Mouse (Mus musculus) embryonic facial prominence, embryonic 12.5 days (tissue): Measurements from ENCODE around the gene Clmn. TPM values are rescaled to one million over a fixed set of nuclear protein-coding genes. Genes with fewer than 3 reads are reported as not detected.

Source experiments
- ATAC-seq: fragments of 200-750 bp; cut with Nextera tagmentation; 2 replicates; pipeline ENCODE4 v1.8.0; 2017; ENCODE audit not compliant: insufficient number of reproducible peaks, insufficient read depth, low FRiP score, low TSS enrichment
- H3K27ac ChIP-seq: fragments of 300-500 bp; sonication (generic); 2 replicates; pipeline ENCODE4 v1.5.1; 2016; ENCODE audit warnings: mild to moderate bottlenecking
- H3K27me3 ChIP-seq: fragments of 300-500 bp; sonication (generic); 2 replicates; pipeline ENCODE4 v1.6.1; 2016; ENCODE audit warnings: mild to moderate bottlenecking, moderate library complexity
- H3K36me3 ChIP-seq: fragments of 300-500 bp; sonication (generic); 2 replicates; pipeline ENCODE4 v1.6.1; 2016; ENCODE audit warnings: mild to moderate bottlenecking
- H3K4me1 ChIP-seq: fragments of 300-500 bp; sonication (generic); 2 replicates; pipeline ENCODE4 v1.6.1; 2016
- H3K4me2 ChIP-seq: fragments of 300-500 bp; sonication (generic); replicated peaks from 2 replicates; pipeline ENCODE4 v1.6.1; 2016; ENCODE audit warnings: mild to moderate bottlenecking, moderate library complexity
- H3K4me3 ChIP-seq: fragments of 300-500 bp; sonication (generic); 2 replicates; pipeline ENCODE4 v1.5.1; 2016; ENCODE audit warnings: mild to moderate bottlenecking
- H3K9ac ChIP-seq: fragments of 300-500 bp; sonication (generic); 2 replicates; pipeline ENCODE4 v1.6.1; 2016; ENCODE audit warnings: mild to moderate bottlenecking, moderate library complexity
- H3K9me3 ChIP-seq: fragments of 300-500 bp; sonication (generic); 2 replicates; pipeline ENCODE4 v1.6.1; 2016; ENCODE audit warnings: mild to moderate bottlenecking, moderate library complexity
- WGBS: fragments of 180-500 bp; shearing (Covaris S2); methylation state at CpG from one replicate; pipeline ENCODE4 v1.1.7; 2016; 5-methylcytosine and 5-hydroxymethylcytosine counted together
- polyA plus RNA-seq: library from polyadenylated mRNA; unstranded; fragments of >200 nt; fragmentation: Nextera tagmentation; extraction: Ambion mirVana; gene quantifications from 2 replicates; pipeline ENCODE4 v1.2.1, GENCODE M21; 2016

Clmn gene
- polyA plus RNA-seq, 1 experiment from 2014 or later = 4.0 TPM

DNA sequence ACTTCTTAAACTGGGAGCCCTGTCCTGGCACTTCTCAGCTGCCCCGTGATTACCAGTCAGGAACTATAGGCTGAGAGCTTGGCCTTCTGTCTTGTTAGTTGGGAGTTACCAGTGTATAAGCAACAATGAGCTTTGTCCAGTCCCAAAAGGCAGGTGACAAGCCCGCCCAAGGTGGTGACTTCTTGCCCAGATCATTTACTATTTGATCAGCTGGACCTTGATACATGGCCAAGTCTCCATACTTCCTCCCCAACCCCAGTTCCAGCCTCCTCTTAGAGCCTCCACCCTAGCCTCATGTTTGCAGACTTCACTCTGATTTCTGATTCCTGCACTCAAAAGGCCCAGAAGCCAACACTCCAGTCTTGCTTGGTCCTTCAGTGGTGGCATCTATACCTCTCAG, 10.1 kb downstream of the Clmn start:
- Histone ChIP-seq H3K27ac (no peak overlapping the region), H3K27me3 (no peaks in the 10 kb centered on the region), H3K9ac (no peak overlapping the region), H3K36me3 (no peaks in the 10 kb centered on the region), H3K4me2 (no peak overlapping the region), H3K9me3 (no peaks in the 10 kb centered on the region), H3K4me1 (peaks cover 11% of the 10 kb centered on the region), H3K4me3 (no peak overlapping the region)
- ATAC-seq = no peak
- 92% methylated on average over 2 of the region's 2 CpGs for WGBS

DNA sequence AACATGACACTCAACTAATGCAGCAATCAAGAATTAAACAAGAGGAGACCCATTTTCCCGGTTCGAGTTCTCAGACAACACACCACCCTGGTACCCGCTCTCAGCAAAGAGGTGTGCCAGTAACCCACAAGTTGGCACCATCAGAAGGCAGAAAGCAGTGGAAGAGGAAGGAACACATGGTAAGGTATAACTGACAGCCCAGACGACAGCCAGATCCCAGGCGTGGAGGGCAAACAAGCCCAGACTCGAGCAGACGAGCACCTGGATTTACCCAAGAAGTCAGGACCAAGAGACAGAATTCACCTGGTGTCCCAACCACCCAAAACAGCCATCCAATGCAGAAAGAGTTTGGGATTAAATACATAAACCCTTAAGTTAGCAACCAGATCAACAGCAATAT, 11.5 kb downstream of the Clmn start:
- Histone ChIP-seq H3K27me3 (no peaks in the 10 kb centered on the region), H3K27ac (no peak overlapping the region), H3K4me1 (peaks cover 8% of the 10 kb centered on the region), H3K4me2 (no peak overlapping the region), H3K36me3 (no peaks in the 10 kb centered on the region), H3K9ac (no peak overlapping the region), H3K4me3 (no peak overlapping the region), H3K9me3 (no peaks in the 10 kb centered on the region)
- 76% methylated on average over 7 of the region's 7 CpGs for WGBS
- ATAC-seq = no peak

GRCm38 (mm10) chr12:104851711-104852508, 13.0 kb downstream of the Clmn start:
- peak overlapping the region; percentile 2; the same call in 1 of the 2 replicates for H3K4me3 ChIP-seq
- H3K27me3 ChIP-seq = no peaks in the 10 kb centered on the region
- WGBS = 23% methylated on average over 16 of the region's 16 CpGs
- H3K4me2 ChIP-seq = peak overlapping the region; percentile 38
- H3K9me3 ChIP-seq = no peaks in the 10 kb centered on the region
- ATAC-seq = peak; percentile 48; the same call in 1 of the 2 replicates
- H3K9ac ChIP-seq = no peak overlapping the region
- peaks cover 8% of the 10 kb centered on the region for H3K4me1 ChIP-seq
- H3K27ac ChIP-seq = no peak overlapping the region
- H3K36me3 ChIP-seq = no peaks in the 10 kb centered on the region

DNA sequence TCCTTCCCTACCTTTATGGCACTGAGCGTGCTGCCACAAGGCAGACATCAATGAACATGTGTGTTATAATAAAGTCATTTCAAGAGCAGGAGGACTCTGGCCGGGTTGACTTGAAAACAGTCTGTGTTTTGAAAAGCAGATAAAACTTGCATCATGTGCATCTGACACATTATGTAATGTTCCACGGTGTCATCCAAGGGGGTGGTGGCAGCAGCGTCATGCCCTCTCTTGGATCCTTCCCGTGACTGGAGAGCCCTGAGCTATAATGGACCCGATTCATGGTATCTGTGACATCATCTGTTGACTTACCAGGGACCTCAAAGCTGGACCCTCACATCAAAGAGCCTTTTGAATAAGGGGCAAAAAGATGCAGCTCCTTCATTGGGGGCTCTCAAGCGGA, 14.8 kb downstream of the Clmn start:
- 90% methylated on average over 7 of the region's 7 CpGs for WGBS
- Histone ChIP-seq H3K9me3 (no peaks in the 10 kb centered on the region), H3K27ac (no peak overlapping the region), H3K27me3 (no peaks in the 10 kb centered on the region), H3K4me3 (no peak overlapping the region), H3K4me2 (no peak overlapping the region), H3K9ac (no peak overlapping the region), H3K4me1 (peaks cover 21% of the 10 kb centered on the region), H3K36me3 (no peaks in the 10 kb centered on the region)
- ATAC-seq = no peak

DNA sequence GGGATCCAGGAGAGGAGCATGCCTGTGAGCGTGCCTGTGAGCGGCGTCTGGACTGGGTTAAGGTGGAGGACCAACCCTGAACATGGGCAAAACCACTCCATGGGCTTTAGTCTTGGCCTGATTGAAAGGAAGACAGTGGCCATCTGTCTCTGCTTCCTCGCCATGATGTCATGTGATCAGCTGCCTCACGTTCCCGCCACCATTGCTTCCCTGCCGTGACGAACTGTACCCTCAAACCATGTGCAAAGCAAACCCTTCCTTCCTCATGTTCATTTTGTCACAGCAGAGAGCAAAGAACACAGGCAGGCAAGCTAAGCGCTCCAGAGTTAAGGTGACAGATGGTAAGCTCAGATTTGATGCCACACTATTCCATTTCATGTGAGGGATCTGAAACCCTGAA, 16.2 kb downstream of the Clmn start:
- H3K9me3 ChIP-seq = no peaks in the 10 kb centered on the region
- H3K4me2 ChIP-seq = no peak overlapping the region
- no peak overlapping the region for H3K9ac ChIP-seq
- H3K4me3 ChIP-seq = no peak overlapping the region
- whole genome bisulfite sequencing = 87% methylated on average over 9 of the region's 9 CpGs
- no peak for ATAC-seq
- H3K4me1 ChIP-seq = peaks cover 27% of the 10 kb centered on the region
- H3K27me3 ChIP-seq = peaks cover 5% of the 10 kb centered on the region; the same call in 1 of the 2 replicates
- no peaks in the 10 kb centered on the region for H3K36me3 ChIP-seq
- no peak overlapping the region for H3K27ac ChIP-seq

DNA sequence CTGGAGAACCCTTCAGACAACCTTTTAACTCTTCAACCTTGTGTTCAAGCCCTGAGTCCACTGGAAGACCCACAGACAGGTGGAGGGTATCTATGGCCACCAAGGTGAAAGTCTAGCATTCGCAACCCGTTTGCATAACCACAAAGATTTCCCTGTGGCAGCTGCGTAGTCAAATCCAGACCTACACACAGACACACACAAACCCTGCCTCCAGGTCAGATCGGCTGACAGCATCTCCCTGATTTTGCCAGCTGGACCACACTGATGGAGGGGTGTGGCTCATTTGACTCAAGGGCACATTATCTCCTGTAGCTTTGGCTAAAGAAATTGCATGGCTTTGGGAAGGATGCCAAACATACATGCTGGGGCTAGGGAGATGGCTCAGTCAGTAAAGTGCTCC, 17.6 kb downstream of the Clmn start:
- 82% methylated on average over 4 of the region's 4 CpGs for WGBS
- Histone ChIP-seq H3K4me3 (no peak overlapping the region), H3K27me3 (peaks cover 5% of the 10 kb centered on the region; the same call in 1 of the 2 replicates), H3K4me2 (no peak overlapping the region), H3K36me3 (no peaks in the 10 kb centered on the region), H3K9me3 (no peaks in the 10 kb centered on the region), H3K27ac (no peak overlapping the region), H3K4me1 (peaks cover 25% of the 10 kb centered on the region), H3K9ac (no peak overlapping the region)
- ATAC-seq = no peak

- Histone ChIP-seq H3K4me2 (peak overlapping the region; percentile 50), H3K9me3 (no peaks in the 10 kb centered on the region), H3K36me3 (no peaks in the 10 kb centered on the region), H3K9ac (no peak overlapping the region), H3K27ac (no peak overlapping the region), H3K4me1 (peaks cover 19% of the 10 kb centered on the region), H3K4me3 (peak overlapping the region; percentile 18), H3K27me3 (peaks cover 5% of the 10 kb centered on the region; the same call in 1 of the 2 replicates)
- 3% methylated on average over 10 of the region's 11 CpGs for WGBS
- no peak for ATAC-seq
Measured at GRCm38 (mm10) chr12:104845707-104846106, 19.2 kb downstream of the Clmn start.

DNA sequence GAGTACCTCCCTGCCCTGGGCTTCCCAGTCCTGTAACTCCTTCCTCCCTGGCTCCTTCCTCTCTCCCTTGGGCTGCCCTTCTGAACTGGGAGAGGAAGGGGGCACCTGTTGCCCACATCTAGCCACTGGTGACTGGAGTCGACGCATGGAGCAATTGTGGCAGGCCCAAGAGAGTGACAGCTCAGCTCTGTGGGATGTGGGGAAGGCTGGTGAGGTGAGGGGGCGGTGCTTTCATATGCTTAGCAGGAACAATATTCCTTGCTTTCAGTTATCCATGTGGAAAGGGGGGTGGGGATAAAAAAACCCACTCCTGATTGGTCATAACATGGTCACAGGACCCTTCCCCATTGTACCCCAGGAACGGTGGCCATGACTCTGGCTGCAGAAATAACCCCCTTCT, 19.9 kb downstream of the Clmn start:
- Histone ChIP-seq H3K27me3 (peaks cover 5% of the 10 kb centered on the region; the same call in 1 of the 2 replicates), H3K9ac (no peak overlapping the region), H3K4me2 (no peak overlapping the region), H3K36me3 (no peaks in the 10 kb centered on the region), H3K27ac (no peak overlapping the region), H3K4me3 (no peak overlapping the region), H3K9me3 (no peaks in the 10 kb centered on the region), H3K4me1 (peaks cover 19% of the 10 kb centered on the region)
- no peak for ATAC-seq
- 58% methylated on average over 4 of the region's 4 CpGs for WGBS

- Histone ChIP-seq H3K9ac (no peak overlapping the region), H3K4me2 (no peak overlapping the region), H3K27ac (no peak overlapping the region), H3K4me1 (peaks cover 19% of the 10 kb centered on the region), H3K36me3 (no peaks in the 10 kb centered on the region), H3K4me3 (no peak overlapping the region), H3K27me3 (peaks cover 5% of the 10 kb centered on the region; the same call in 1 of the 2 replicates), H3K9me3 (no peaks in the 10 kb centered on the region)
- ATAC-seq = no peak
- WGBS = 70% methylated on average over 4 of the region's 4 CpGs
Measured at GRCm38 (mm10) chr12:104844279-104844678, 20.6 kb downstream of the Clmn start.

- Histone ChIP-seq H3K4me2 (no peak overlapping the region), H3K4me1 (peaks cover 17% of the 10 kb centered on the region), H3K27me3 (peaks cover 5% of the 10 kb centered on the region; the same call in 1 of the 2 replicates), H3K9me3 (no peaks in the 10 kb centered on the region), H3K4me3 (no peak overlapping the region), H3K27ac (no peak overlapping the region), H3K9ac (no peak overlapping the region), H3K36me3 (no peaks in the 10 kb centered on the region)
- ATAC-seq = no peak
- 85% methylated on average over 3 of the region's 3 CpGs for WGBS
Measured at GRCm38 (mm10) chr12:104841256-104841655, 23.6 kb downstream of the Clmn start.

DNA sequence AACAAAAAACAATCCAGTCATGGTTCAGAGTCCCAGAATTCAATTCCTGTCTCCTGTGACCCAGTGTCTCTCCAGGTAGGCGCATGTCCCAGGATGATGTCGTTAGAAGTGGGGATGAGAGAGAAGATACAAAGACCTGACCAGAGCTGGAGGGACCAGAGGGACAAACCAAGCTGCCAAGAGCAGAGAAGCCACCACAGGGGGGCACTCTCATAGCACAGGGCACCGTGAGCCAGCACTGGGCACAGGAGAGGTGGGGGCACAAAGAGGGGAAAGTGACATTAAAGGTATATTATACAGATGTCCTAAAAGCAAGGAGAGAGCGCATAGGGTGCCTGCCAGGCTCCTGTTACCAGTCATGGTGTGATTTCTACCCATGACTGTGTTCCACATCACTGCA, 25.9 kb downstream of the Clmn start:
- H3K27me3 ChIP-seq = no peaks in the 10 kb centered on the region
- H3K4me1 ChIP-seq = no peaks in the 10 kb centered on the region
- no peak overlapping the region for H3K4me3 ChIP-seq
- no peaks in the 10 kb centered on the region for H3K9me3 ChIP-seq
- no peaks in the 10 kb centered on the region for H3K36me3 ChIP-seq
- H3K4me2 ChIP-seq = no peak overlapping the region
- H3K27ac ChIP-seq = no peak overlapping the region
- no peak overlapping the region for H3K9ac ChIP-seq
- 59% methylated on average over 4 of the region's 4 CpGs for WGBS
- no peak for ATAC-seq

DNA sequence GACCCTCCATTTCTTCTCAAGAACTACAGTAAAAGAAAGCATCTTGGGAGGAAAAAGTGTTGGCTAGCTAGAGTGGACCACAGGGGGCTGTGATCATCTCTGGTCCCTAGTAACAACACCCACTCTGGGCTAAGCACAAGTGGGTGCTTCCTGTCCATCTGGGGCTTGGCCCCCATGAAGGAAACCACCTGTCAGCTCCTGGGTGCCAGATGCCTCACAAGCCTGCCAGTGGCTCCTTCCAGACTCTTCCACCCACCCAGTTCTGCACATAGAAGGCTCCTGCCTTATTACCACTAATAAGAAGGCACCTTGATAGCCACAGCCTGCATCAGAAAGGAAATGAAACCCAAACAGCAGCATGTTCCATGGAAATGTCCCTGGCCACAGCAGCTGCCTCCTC, 26.4 kb downstream of the Clmn start:
- no peaks in the 10 kb centered on the region for H3K27me3 ChIP-seq
- no peak for ATAC-seq
- H3K9me3 ChIP-seq = no peaks in the 10 kb centered on the region
- H3K36me3 ChIP-seq = no peaks in the 10 kb centered on the region
- H3K4me1 ChIP-seq = no peaks in the 10 kb centered on the region
- no peak overlapping the region for H3K4me2 ChIP-seq
- H3K4me3 ChIP-seq = no peak overlapping the region
- H3K27ac ChIP-seq = no peak overlapping the region
- H3K9ac ChIP-seq = no peak overlapping the region
